Mouse (Mus musculus) kidney, embryonic 16.5 days (tissue): ENCODE measurements around the gene Mcemp1. TPM values are rescaled to one million over a fixed set of nuclear protein-coding genes. Genes with fewer than 3 reads are reported as not detected.

Experiments used
- ATAC-seq: fragments of 200-750 bp; cut with Nextera tagmentation; 2 replicates; pipeline ENCODE4 v1.8.0; 2017; ENCODE audit warnings: moderate TSS enrichment; ENCODE audit not compliant: low FRiP score, low TSS enrichment
- H3K27ac ChIP-seq: fragments of 300-500 bp; sonication (generic); 2 replicates; pipeline ENCODE4 v1.5.1; 2014; ENCODE audit warnings: low read length
- H3K27me3 ChIP-seq: fragments of 300-500 bp; sonication (generic); 2 replicates; pipeline ENCODE4 v1.6.1; 2014; ENCODE audit warnings: low read length, control low read depth, mixed read lengths; ENCODE audit not compliant: insufficient read depth
- H3K36me3 ChIP-seq: fragments of 300-500 bp; sonication (generic); 2 replicates; pipeline ENCODE4 v1.6.1; 2014; ENCODE audit warnings: low read length, control low read depth, mixed read lengths; ENCODE audit not compliant: insufficient read depth
- H3K4me1 ChIP-seq: fragments of 300-500 bp; sonication (generic); 2 replicates; pipeline ENCODE4 v1.6.1; 2014; ENCODE audit warnings: low read length, control low read depth, mixed read lengths; ENCODE audit not compliant: insufficient read depth
- H3K4me2 ChIP-seq: fragments of 300-500 bp; sonication (generic); replicated peaks from 2 replicates; pipeline ENCODE4 v1.6.1; 2014; ENCODE audit warnings: low read depth, low read length
- H3K4me3 ChIP-seq: fragments of 300-500 bp; sonication (generic); 2 replicates; pipeline ENCODE4 v1.5.1; 2014; ENCODE audit warnings: mild to moderate bottlenecking, low read length
- H3K9ac ChIP-seq: fragments of 300-500 bp; sonication (generic); replicated peaks from 2 replicates; pipeline ENCODE4 v1.6.1; 2014; ENCODE audit warnings: low read length
- H3K9me3 ChIP-seq: fragments of 300-500 bp; sonication (generic); 2 replicates; pipeline ENCODE4 v1.6.1; 2016; ENCODE audit warnings: low read length, control low read depth
- WGBS: fragments of 180-500 bp; shearing (Covaris S2); extraction: QIAGEN DNeasy Blood & Tissue Kit; methylation state at CpG from one replicate; pipeline ENCODE4 v1.1.7; 2014; 5-methylcytosine and 5-hydroxymethylcytosine counted together
- polyA plus RNA-seq: library from polyadenylated mRNA; unstranded; fragments of >200 nt; fragmentation: Nextera tagmentation; extraction: Ambion mirVana; gene quantifications from 2 replicates; pipeline ENCODE4 v1.2.1, GENCODE M21; 2015

The Mcemp1 gene
- polyA plus RNA-seq, 1 experiment from 2014 or later: 0.20 TPM

DNA sequence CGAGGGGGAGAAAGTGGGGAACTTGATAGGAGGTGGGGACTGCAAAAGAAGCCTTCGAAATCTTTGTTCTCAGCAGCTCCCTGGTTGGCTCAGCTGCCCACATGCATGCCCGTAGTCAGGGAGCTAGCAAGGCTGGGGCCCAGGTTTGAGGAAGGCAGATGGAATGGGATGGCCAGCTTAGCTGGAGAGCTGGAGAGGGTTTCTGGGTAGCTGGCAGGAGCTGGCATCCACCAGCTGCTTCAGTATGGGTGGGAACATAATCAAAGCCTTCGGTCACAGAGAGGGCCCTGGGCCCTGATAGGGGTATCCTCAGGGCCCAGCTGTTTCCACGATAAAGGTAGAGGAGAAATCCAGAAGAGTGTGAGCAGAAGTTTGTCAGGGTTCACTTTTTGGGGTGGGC lies 16.9 kb downstream of the Mcemp1 start:
- ATAC-seq: no peak
- Histone ChIP-seq H3K9ac (no peak overlapping the region), H3K27me3 (no peaks in the 10 kb centered on the region)

DNA sequence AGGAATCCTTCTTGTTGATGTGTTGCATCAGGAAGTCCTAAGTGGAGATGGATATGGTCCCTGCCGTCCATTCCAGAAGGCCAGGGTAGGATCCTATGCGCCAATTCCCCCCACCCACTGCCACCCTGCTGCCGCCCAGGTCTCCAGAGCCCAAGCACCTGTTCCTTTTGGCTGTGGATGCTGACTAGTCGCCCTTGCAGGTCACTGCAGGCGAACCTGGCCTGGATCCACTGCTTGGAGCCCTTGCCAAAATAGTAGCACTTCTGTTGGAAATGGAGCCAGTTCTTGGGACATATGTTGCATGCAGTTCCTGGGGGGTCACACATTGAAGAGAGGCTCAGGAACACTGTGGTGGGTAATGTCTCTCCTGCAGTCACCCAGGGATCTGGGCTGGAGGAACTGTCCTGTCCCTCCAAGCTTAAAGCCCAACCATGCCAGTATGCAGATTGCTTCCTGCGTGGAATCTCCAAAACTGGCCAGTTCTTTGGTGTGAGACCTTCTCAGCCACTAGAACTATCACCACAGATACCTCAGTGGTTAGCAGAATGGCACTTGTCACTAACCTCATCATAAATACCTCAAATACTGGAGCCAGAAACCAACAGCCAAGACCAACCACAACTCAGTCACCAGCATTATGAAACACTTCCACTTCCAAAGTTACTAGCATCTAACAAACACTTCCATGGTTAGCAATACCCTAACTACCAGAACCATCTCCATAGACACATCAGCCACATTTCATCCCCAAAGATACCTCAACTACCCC lies 18.0 kb downstream of the Mcemp1 start:
- Histone ChIP-seq H3K4me2 (no peak overlapping the region), H3K36me3 (peaks cover 27% of the 10 kb centered on the region), H3K9ac (no peak overlapping the region), H3K9me3 (no peaks in the 10 kb centered on the region), H3K4me1 (no peaks in the 10 kb centered on the region), H3K4me3 (no peak overlapping the region), H3K27me3 (no peaks in the 10 kb centered on the region), H3K27ac (no peak overlapping the region)
- ATAC-seq: no peak
- WGBS: 74% methylated on average over 6 of the region's 6 CpGs

More for the DNA sequence above, 16.9 kb downstream of the Mcemp1 start:
- H3K4me3 ChIP-seq: no peak overlapping the region
- peaks cover 28% of the 10 kb centered on the region for H3K36me3 ChIP-seq
- H3K4me2 ChIP-seq: no peak overlapping the region
- 85% methylated on average over 5 of the region's 5 CpGs for WGBS
- H3K4me1 ChIP-seq: peaks cover 9% of the 10 kb centered on the region
- H3K9me3 ChIP-seq: no peaks in the 10 kb centered on the region
- H3K27ac ChIP-seq: no peak overlapping the region

DNA sequence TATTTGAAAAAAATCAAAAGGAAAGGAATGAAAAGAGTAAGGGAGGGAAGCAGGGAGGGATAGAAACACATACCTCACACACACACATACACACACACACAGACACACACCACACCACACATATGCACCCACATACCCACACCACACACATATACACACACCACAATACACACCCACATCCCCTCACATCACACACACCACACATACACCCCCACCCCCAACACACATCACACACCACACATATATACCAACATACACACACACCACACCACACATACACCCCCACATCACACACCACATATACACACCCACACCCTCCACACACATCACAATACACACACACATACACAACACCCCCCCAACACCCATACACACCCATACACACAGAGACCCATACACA lies 19.0 kb downstream of the Mcemp1 start:
- Histone ChIP-seq H3K36me3 (peaks cover 17% of the 10 kb centered on the region), H3K4me3 (no peak overlapping the region), H3K9me3 (no peaks in the 10 kb centered on the region), H3K27ac (no peak overlapping the region), H3K4me2 (no peak overlapping the region), H3K4me1 (no peaks in the 10 kb centered on the region), H3K27me3 (no peaks in the 10 kb centered on the region), H3K9ac (no peak overlapping the region)
- ATAC-seq: no peak

DNA sequence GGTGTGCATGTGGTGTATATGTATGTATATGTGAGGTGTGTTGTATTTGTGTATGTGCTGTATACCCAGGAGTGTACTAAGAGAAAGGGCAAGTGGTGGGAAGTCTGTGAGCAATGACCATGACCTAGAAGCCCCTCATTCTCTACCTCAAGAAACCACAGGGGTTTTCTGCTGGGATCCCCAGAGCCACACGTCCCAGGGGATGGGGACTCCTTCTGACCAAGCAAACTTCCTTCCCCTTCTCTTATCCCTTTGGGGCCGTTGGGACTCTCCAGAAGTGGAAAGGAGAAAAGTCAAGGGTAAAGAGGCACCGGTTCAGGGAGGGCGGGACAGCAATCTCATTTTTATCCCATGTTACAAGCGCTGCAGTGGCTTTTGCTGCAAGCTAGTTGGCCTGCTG lies 19.9 kb downstream of the Mcemp1 start:
- H3K27me3 ChIP-seq: no peaks in the 10 kb centered on the region
- 62% methylated on average over 5 of the region's 5 CpGs for WGBS
- no peak overlapping the region for H3K4me2 ChIP-seq
- no peak overlapping the region for H3K27ac ChIP-seq
- ATAC-seq: no peak
- H3K36me3 ChIP-seq: peaks cover 8% of the 10 kb centered on the region
- no peaks in the 10 kb centered on the region for H3K9me3 ChIP-seq
- H3K4me3 ChIP-seq: no peak overlapping the region
- no peak overlapping the region for H3K9ac ChIP-seq
- H3K4me1 ChIP-seq: no peaks in the 10 kb centered on the region

DNA sequence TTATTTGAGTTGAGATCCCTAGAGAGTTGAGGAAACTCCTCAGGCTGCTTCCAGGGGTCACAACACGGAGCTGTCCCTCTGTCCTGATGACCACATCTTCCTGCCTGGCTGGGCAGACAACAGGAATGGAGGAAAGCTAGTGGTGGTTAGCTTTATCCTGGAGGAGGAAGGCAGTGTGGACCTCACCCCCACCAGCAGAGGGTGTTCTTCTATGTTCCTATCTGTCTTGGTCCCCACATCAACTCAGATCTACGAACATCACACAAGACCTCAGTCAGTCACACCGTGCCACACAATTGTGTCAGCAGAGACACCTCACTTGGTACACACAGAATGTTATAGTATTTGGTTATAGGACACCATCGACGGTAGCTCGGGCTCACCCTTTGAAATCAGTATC lies 22.0 kb downstream of the Mcemp1 start:
- ATAC-seq: no peak
- Histone ChIP-seq H3K9ac (no peak overlapping the region), H3K27me3 (no peaks in the 10 kb centered on the region), H3K27ac (no peak overlapping the region), H3K4me3 (no peak overlapping the region), H3K9me3 (no peaks in the 10 kb centered on the region), H3K4me2 (no peak overlapping the region), H3K36me3 (no peaks in the 10 kb centered on the region), H3K4me1 (no peaks in the 10 kb centered on the region)
- WGBS: 72% methylated on average over 6 of the region's 6 CpGs

DNA sequence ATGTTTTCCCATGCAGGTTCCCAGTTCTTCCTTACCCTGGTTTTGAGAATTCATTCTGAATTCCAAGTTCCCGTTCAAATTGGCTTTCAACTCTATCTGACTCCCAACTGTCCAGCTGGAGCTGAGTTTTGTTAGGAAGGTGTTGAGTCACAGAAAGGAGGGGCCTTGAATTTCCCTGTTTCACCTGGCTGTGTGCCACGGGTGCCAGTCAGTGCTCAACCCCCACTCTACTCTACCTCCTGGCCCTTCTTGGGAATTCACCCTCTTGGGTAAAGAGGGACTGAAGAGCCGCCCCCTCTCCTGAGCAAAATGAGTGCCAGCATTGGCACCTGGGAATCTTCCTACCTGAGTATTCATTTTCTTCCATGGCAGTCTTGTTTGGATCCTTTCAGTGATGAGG lies 25.2 kb downstream of the Mcemp1 start:
- no peaks in the 10 kb centered on the region for H3K27me3 ChIP-seq
- no peak overlapping the region for H3K4me3 ChIP-seq
- no peak overlapping the region for H3K4me2 ChIP-seq
- no peaks in the 10 kb centered on the region for H3K9me3 ChIP-seq
- no peak overlapping the region for H3K9ac ChIP-seq
- no peak overlapping the region for H3K27ac ChIP-seq
- H3K36me3 ChIP-seq: no peaks in the 10 kb centered on the region
- H3K4me1 ChIP-seq: no peaks in the 10 kb centered on the region
- ATAC-seq: no peak
- WGBS: 72% methylated on average over 3 of the region's 3 CpGs

DNA sequence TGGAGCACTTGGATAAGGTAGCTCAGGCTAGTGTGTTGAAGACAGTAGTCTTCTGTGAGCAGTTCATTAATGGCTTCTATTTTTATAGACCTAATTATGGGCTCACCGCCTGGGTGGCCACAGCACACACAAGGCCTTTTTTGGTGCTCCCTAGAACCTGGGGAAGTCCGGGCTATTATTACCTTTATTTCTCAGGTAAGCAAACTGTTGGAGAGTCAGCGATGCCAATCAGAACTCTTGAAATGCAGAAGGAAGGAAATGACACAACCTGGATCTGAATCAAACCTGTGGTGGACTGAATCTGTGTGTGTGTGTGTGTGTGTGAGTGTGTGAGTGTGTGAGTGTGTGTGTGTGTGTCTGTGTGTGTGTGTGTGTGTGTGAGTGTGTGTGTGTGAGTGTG lies 28.6 kb downstream of the Mcemp1 start, which contains the start of gene Fcer2a:
Fcer2a (minus strand) TSS at position 55 of the 400 bp plus-strand sequence.
- 71% methylated on average over 3 of the region's 3 CpGs for WGBS

DNA sequence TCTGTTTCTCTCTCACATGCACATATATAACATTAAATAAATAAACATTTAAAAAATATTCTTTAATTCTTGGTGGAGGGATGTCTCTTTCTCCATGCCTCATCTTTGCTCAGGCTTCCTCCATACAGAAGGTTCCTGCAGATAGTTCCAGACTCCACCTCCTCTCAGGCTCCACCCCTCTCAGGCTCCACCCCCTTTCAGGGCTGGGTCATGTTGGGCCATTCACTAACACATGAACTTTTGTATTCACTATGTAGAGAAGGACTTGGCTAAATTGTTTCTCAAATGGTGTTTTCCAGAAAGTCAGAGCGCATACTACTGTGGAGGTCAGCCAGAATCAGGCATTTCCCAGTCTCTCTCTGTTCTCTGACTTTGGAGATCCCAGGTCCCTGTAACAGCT lies 35.9 kb downstream of the Mcemp1 start:
- H3K4me1 ChIP-seq: no peaks in the 10 kb centered on the region
- no peak overlapping the region for H3K4me3 ChIP-seq
- no peak overlapping the region for H3K27ac ChIP-seq
- H3K4me2 ChIP-seq: no peak overlapping the region
- WGBS: 100% methylated on average over 1 of the region's 1 CpGs
- H3K36me3 ChIP-seq: no peaks in the 10 kb centered on the region
- ATAC-seq: no peak
- no peak overlapping the region for H3K9ac ChIP-seq
- H3K9me3 ChIP-seq: no peaks in the 10 kb centered on the region
- no peaks in the 10 kb centered on the region for H3K27me3 ChIP-seq

More for the DNA sequence above, 28.6 kb downstream of the Mcemp1 start, which contains the start of gene Fcer2a:
- H3K4me3 ChIP-seq: no peak within 1 kb of the TSS
- H3K4me2 ChIP-seq: no peak within 1 kb of the TSS
- no peaks in the 10 kb centered on the region for H3K27me3 ChIP-seq
- H3K36me3 ChIP-seq: no peaks in the 10 kb centered on the region
- no peaks in the 10 kb centered on the region for H3K9me3 ChIP-seq
- ATAC-seq: no peak
- H3K9ac ChIP-seq: no peak within 1 kb of the TSS
- H3K4me1 ChIP-seq: no peaks in the 10 kb centered on the region
- no peak within 1 kb of the TSS for H3K27ac ChIP-seq

DNA sequence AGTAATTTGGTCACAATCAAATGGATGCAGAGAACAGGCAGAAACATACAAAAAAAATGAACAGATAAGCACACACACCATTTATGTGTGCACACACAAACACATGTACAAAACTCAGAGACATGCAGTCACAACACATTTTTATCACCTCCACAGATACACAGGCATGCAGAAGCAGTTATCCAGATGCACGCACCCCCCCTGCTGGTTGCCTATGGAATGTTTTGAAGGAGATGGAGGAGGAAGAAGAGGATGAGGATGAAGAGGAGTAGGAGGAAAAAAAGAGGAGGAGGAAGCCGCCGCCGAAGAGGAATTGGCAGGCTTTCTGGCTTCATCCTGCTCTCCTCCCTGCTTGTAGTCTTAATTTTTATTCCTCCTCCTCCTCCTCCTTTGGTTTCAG lies 40.2 kb downstream of the Mcemp1 start:
- Histone ChIP-seq H3K4me3 (no peak overlapping the region), H3K27ac (no peak overlapping the region), H3K9me3 (no peaks in the 10 kb centered on the region), H3K9ac (no peak overlapping the region), H3K4me2 (no peak overlapping the region), H3K4me1 (no peaks in the 10 kb centered on the region), H3K27me3 (no peaks in the 10 kb centered on the region), H3K36me3 (no peaks in the 10 kb centered on the region)
- ATAC-seq: no peak
- WGBS: 47% methylated on average over 4 of the region's 4 CpGs

DNA sequence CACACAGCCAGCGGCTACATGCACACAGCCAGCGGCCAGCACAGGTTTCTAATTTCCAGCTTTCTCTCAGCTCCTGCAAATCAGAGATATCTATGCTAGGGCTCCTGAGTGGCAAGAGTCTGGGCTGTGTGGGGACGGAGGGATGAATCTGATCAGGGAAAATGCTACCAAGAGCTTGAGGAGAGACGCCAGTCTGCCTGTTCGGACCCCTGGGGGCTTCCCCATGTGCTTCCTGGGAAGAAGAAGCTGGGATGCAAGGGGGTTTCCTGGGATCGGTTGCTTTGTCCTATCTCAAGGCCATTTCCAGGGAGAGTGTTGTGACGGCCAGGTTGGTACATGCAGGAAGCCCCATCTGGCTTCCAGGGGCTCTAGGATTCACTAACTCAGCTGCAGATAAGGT lies 42.1 kb downstream of the Mcemp1 start:
- Histone ChIP-seq H3K9me3 (no peaks in the 10 kb centered on the region), H3K4me3 (no peak overlapping the region), H3K4me2 (no peak overlapping the region), H3K4me1 (no peaks in the 10 kb centered on the region), H3K9ac (no peak overlapping the region), H3K36me3 (no peaks in the 10 kb centered on the region), H3K27me3 (no peaks in the 10 kb centered on the region), H3K27ac (no peak overlapping the region)
- no peak for ATAC-seq
- 68% methylated on average over 7 of the region's 7 CpGs for WGBS
